Mouse (Mus musculus): ENCODE measurements at regions not wholly inside any gene's neighbourhood (a gene's known extent, or its start where the extent isn't known, plus 50 kb on each side); places are given as distances from the start of the nearest gene placed in this dataset.

DNA sequence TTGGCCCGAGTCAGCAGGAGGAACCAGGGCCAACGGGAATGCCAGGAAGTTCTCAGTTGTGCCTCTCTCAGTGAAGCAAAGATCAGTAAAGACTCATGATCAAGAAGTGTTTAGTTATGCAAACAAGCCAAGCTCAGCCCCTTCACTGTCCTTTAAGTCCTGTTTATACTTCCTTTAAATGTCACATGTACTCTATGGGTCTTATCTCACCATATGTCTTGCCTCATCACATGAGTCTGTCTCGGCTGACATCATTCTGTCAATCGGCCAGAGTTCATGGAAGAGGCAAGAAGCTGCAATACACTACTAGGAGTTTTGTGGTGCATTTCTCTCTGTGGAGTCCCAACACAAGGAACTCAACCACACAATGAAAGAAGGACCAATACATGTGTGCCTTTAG is 71.8 kb downstream of the Scp2d1 start:
- H3K36me3 ChIP-seq (ENCODE audit: insufficient read depth, low read length) = no peaks in the 10 kb centered on the region
- 75% methylated on average over 4 of the region's 4 CpGs for WGBS
- no peak overlapping the region for H3K27ac ChIP-seq
- DNase-seq (ENCODE audit: low spot score) (no peak), ATAC-seq (no peak)
- TF ChIP-seq CTCF (IDR thresholded peaks at IDR 0.05; ENCODE audit: low read depth) = no peak
- H3K4me3 ChIP-seq (ENCODE audit: low read length) = no peak overlapping the region
- H3K27me3 ChIP-seq (ENCODE audit: insufficient read depth, low read length) = no peaks in the 10 kb centered on the region
- H3K9me3 ChIP-seq (ENCODE audit: low read length) = no peaks in the 10 kb centered on the region
- H3K4me2 ChIP-seq (ENCODE audit: low read depth, low read length) = no peak overlapping the region
- no peaks in the 10 kb centered on the region for H3K4me1 ChIP-seq (ENCODE audit: insufficient read depth, low read length)
- no peak overlapping the region for H3K9ac ChIP-seq (replicated peaks; ENCODE audit: low read length)

GRCm38 (mm10) chr2:144896430-144896829 is 73.0 kb downstream of the Scp2d1 start:
- no peaks in the 10 kb centered on the region for H3K9me3 ChIP-seq (ENCODE audit: low read length)
- peak; percentile 25 for DNase-seq (ENCODE audit: low spot score)
- no peak overlapping the region for H3K27ac ChIP-seq
- H3K4me2 ChIP-seq (ENCODE audit: low read depth, low read length) = no peak overlapping the region
- no peak for ATAC-seq
- H3K36me3 ChIP-seq (ENCODE audit: insufficient read depth, low read length) = no peaks in the 10 kb centered on the region
- H3K4me1 ChIP-seq (ENCODE audit: insufficient read depth, low read length) = no peaks in the 10 kb centered on the region
- peak; percentile 50 for TF ChIP-seq CTCF (IDR thresholded peaks at IDR 0.05; ENCODE audit: low read depth)
- no peak overlapping the region for H3K9ac ChIP-seq (replicated peaks; ENCODE audit: low read length)
- WGBS = 97% methylated on average over 2 of the region's 2 CpGs
- no peak overlapping the region for H3K4me3 ChIP-seq (ENCODE audit: low read length)
- no peaks in the 10 kb centered on the region for H3K27me3 ChIP-seq (ENCODE audit: insufficient read depth, low read length)

DNA sequence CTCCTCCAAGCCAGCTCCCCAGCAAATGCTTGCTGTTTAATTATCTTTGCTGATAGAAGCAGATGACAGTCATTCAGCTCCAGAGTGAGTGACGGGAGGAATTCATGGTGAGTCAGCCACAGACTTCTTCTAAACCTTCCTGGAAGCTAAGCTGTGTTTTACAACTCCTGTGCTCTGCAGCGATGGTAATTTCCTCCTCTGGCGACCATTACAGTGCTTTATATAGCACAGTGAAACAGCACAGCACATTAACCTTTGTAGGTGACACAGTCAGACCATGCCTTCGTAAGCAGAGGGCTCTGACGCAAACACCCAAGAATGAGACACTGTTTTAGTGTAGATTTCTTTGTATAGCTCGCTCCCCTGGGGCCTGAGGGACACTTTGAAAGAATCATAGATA is 83.3 kb downstream of the Scp2d1 start:
- H3K4me2 ChIP-seq (ENCODE audit: low read depth, low read length) = no peak overlapping the region
- 0 out of 2 replicates have a peak, but pooled peaks have one; percentile 43 for ATAC-seq
- 57% methylated on average over 6 of the region's 6 CpGs for WGBS

DNA sequence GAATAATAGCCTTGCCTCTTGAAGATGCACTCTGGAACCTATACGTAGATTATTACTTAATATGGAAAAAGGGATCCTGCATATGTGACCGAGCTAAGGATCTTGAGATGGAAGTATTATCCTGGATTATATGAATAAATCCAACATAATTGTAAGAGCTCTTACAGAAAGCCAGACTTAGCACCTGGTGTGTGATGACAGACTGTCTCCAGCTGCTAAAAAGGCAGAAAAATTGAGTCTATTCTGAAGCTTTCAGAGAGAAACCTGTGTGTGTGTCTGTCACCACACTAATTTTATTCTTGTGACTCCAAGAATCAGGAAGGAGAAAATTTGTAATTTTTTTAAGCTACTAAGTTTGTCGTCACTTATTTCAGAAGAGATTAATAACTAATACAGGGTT is 122.4 kb downstream of the Scp2d1 start:
- DNase-seq (ENCODE audit: low spot score) (no peak), ATAC-seq (no peak)
- 82% methylated on average over 3 of the region's 3 CpGs for WGBS
- no peaks in the 10 kb centered on the region for H3K9me3 ChIP-seq (ENCODE audit: low read length)
- no peaks in the 10 kb centered on the region for H3K36me3 ChIP-seq (ENCODE audit: insufficient read depth, low read length)
- H3K9ac ChIP-seq (replicated peaks; ENCODE audit: low read length) = no peak overlapping the region
- no peak overlapping the region for H3K4me3 ChIP-seq (ENCODE audit: low read length)
- H3K4me1 ChIP-seq (ENCODE audit: insufficient read depth, low read length) = no peaks in the 10 kb centered on the region
- no peak overlapping the region for H3K27ac ChIP-seq
- no peak for TF ChIP-seq CTCF (IDR thresholded peaks at IDR 0.05; ENCODE audit: low read depth)
- no peaks in the 10 kb centered on the region for H3K27me3 ChIP-seq (ENCODE audit: insufficient read depth, low read length)
- H3K4me2 ChIP-seq (ENCODE audit: low read depth, low read length) = no peak overlapping the region

More for the DNA sequence above, 83.3 kb downstream of the Scp2d1 start:
- no peak overlapping the region for H3K4me3 ChIP-seq (ENCODE audit: low read length)
- no peaks in the 10 kb centered on the region for H3K9me3 ChIP-seq (ENCODE audit: low read length)
- no peaks in the 10 kb centered on the region for H3K4me1 ChIP-seq (ENCODE audit: insufficient read depth, low read length)
- H3K27me3 ChIP-seq (ENCODE audit: insufficient read depth, low read length) = no peaks in the 10 kb centered on the region
- H3K27ac ChIP-seq = no peak overlapping the region
- no peak for DNase-seq (ENCODE audit: low spot score)
- H3K9ac ChIP-seq (replicated peaks; ENCODE audit: low read length) = no peak overlapping the region
- no peaks in the 10 kb centered on the region for H3K36me3 ChIP-seq (ENCODE audit: insufficient read depth, low read length)
- TF ChIP-seq CTCF (IDR thresholded peaks at IDR 0.05; ENCODE audit: low read depth) = no peak

DNA sequence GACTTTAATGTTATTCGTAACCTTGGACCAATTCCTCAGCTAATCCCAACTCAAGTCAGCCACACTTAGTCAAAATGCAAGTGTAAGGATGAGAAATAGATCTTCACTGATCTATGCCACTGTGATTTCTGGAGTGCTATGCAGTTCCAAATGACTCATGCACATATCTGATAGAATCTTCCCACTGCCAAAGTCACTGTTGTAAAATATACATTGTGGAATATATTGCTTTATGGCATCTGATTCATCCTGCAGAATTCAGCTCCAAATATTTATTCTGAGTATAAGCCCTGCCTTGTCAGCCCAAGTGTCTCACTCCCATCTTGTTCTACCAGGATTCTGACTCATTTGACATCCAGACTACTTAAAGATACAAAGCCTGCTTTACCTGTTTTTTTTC is 123.0 kb downstream of the Scp2d1 start:
- ATAC-seq (no peak), DNase-seq (ENCODE audit: low spot score) (no peak)
- Histone ChIP-seq H3K9me3 (ENCODE audit: low read length) (no peaks in the 10 kb centered on the region), H3K4me2 (ENCODE audit: low read depth, low read length) (no peak overlapping the region), H3K27ac (no peak overlapping the region), H3K4me1 (ENCODE audit: insufficient read depth, low read length) (no peaks in the 10 kb centered on the region), H3K4me3 (ENCODE audit: low read length) (no peak overlapping the region), H3K27me3 (ENCODE audit: insufficient read depth, low read length) (no peaks in the 10 kb centered on the region), H3K9ac (replicated peaks; ENCODE audit: low read length) (no peak overlapping the region), H3K36me3 (ENCODE audit: insufficient read depth, low read length) (no peaks in the 10 kb centered on the region)
- TF ChIP-seq CTCF (IDR thresholded peaks at IDR 0.05; ENCODE audit: low read depth) = no peak
- WGBS = 93% methylated on average over 1 of the region's 1 CpGs

DNA sequence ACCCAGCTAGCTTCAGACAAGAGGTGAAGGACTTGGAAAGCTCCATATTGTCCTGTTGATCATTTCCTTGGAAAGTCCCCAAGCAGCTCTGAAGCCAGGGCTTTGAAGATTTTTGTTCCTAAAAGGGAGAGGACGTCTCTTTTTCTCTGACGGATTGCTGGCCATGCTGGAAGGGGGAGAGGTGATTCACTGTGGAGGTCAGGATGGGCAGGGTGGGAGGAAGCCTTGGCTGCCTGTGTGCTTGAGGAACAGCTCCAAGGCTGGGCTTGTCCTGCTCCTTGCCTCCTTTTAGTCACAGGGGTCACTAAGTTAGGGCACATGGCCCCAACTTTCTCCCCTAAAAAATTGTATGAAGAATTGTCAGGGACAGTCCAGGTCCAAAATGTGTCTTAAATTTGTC is 125.8 kb downstream of the Scp2d1 start:
- Histone ChIP-seq H3K4me1 (ENCODE audit: insufficient read depth, low read length) (no peaks in the 10 kb centered on the region), H3K9ac (replicated peaks; ENCODE audit: low read length) (no peak overlapping the region), H3K27me3 (ENCODE audit: insufficient read depth, low read length) (no peaks in the 10 kb centered on the region), H3K4me3 (ENCODE audit: low read length) (no peak overlapping the region), H3K36me3 (ENCODE audit: insufficient read depth, low read length) (no peaks in the 10 kb centered on the region), H3K4me2 (ENCODE audit: low read depth, low read length) (no peak overlapping the region), H3K27ac (no peak overlapping the region), H3K9me3 (ENCODE audit: low read length) (no peaks in the 10 kb centered on the region)
- DNase-seq (ENCODE audit: low spot score) (no peak), ATAC-seq (no peak)
- 60% methylated on average over 2 of the region's 2 CpGs for WGBS
- TF ChIP-seq CTCF (IDR thresholded peaks at IDR 0.05; ENCODE audit: low read depth) = no peak
